Mouse (Mus musculus): ENCODE data around the gene Pigg. TPM values are rescaled to one million over a fixed set of nuclear protein-coding genes. Genes with fewer than 3 reads are reported as not detected.

Pigg gene
- total and polyA plus RNA-seq, 2 experiments from 2014 or later = 2.4 to 6.8 TPM

- Histone ChIP-seq H3K4me2 (ENCODE audit: low read depth, low read length, poor library complexity, severe bottlenecking) (peak overlapping the region; percentile 71), H3K27ac (ENCODE audit: low read depth, low read length) (peak overlapping the region; percentile 44), H3K36me3 (ENCODE audit: insufficient read depth, low read length) (no peaks in the 10 kb centered on the region), H3K27me3 (ENCODE audit: insufficient read depth, low read length) (peaks cover 25% of the 10 kb centered on the region), H3K4me3 (ENCODE audit: low read depth, low read length) (peak overlapping the region; percentile 70), H3K9me3 (ENCODE audit: low read length) (no peaks in the 10 kb centered on the region), H3K9ac (replicated peaks; ENCODE audit: low read length, poor library complexity, severe bottlenecking) (peak overlapping the region; percentile 73), H3K4me1 (ENCODE audit: insufficient read depth, low read length) (peaks cover 7% of the 10 kb centered on the region)
- WGBS = 3% methylated on average over 6 of the region's 6 CpGs
- no peak for DNase-seq (ENCODE audit: low spot score)
- peak; percentile 24; the same call in 1 of the 2 replicates for ATAC-seq (ENCODE audit: low FRiP score)
- no peak for TF ChIP-seq CTCF (IDR thresholded peaks at IDR 0.05)
Observed at GRCm38 (mm10) chr5:108368446-108368845, 56.0 kb downstream of the Pigg start.

GRCm38 (mm10) chr5:108368851-108369621 lies 56.6 kb downstream of the Pigg start:
- Histone ChIP-seq H3K4me1 (ENCODE audit: insufficient read depth, low read length) (peaks cover 7% of the 10 kb centered on the region), H3K27me3 (ENCODE audit: insufficient read depth, low read length) (peaks cover 25% of the 10 kb centered on the region), H3K9me3 (ENCODE audit: low read length) (no peaks in the 10 kb centered on the region), H3K4me3 (ENCODE audit: low read depth, low read length) (peak overlapping the region; percentile 70), H3K27ac (ENCODE audit: low read depth, low read length) (peak overlapping the region; percentile 44), H3K4me2 (ENCODE audit: low read depth, low read length, poor library complexity, severe bottlenecking) (peak overlapping the region; percentile 71), H3K36me3 (ENCODE audit: insufficient read depth, low read length) (no peaks in the 10 kb centered on the region), H3K9ac (replicated peaks; ENCODE audit: low read length, poor library complexity, severe bottlenecking) (peak overlapping the region; percentile 73)
- peak; percentile 58 for DNase-seq (ENCODE audit: low spot score)
- WGBS = under 1% methylated on average over 47 of the region's 49 CpGs
- ATAC-seq (ENCODE audit: low FRiP score) = peak; percentile 68; the same call in 1 of the 2 replicates
- no peak for TF ChIP-seq CTCF (IDR thresholded peaks at IDR 0.05)

GRCm38 (mm10) chr5:108369964-108370363 lies 57.6 kb downstream of the Pigg start:
- Histone ChIP-seq H3K4me1 (ENCODE audit: insufficient read depth, low read length) (peaks cover 7% of the 10 kb centered on the region), H3K4me2 (ENCODE audit: low read depth, low read length, poor library complexity, severe bottlenecking) (no peak overlapping the region), H3K27ac (ENCODE audit: low read depth, low read length) (no peak overlapping the region), H3K9me3 (ENCODE audit: low read length) (no peaks in the 10 kb centered on the region), H3K36me3 (ENCODE audit: insufficient read depth, low read length) (no peaks in the 10 kb centered on the region), H3K27me3 (ENCODE audit: insufficient read depth, low read length) (peaks cover 22% of the 10 kb centered on the region), H3K9ac (replicated peaks; ENCODE audit: low read length, poor library complexity, severe bottlenecking) (no peak overlapping the region), H3K4me3 (ENCODE audit: low read depth, low read length) (no peak overlapping the region)
- no peak for TF ChIP-seq CTCF (IDR thresholded peaks at IDR 0.05)
- 5% methylated on average over 6 of the region's 6 CpGs for WGBS
- ATAC-seq (ENCODE audit: low FRiP score) = no peak
- no peak for DNase-seq (ENCODE audit: low spot score)

GRCm38 (mm10) chr5:108374079-108374478 lies 61.7 kb downstream of the Pigg start:
- Histone ChIP-seq H3K4me2 (ENCODE audit: low read depth, low read length, poor library complexity, severe bottlenecking) (no peak overlapping the region), H3K27ac (ENCODE audit: low read depth, low read length) (no peak overlapping the region), H3K36me3 (ENCODE audit: insufficient read depth, low read length) (no peaks in the 10 kb centered on the region), H3K4me1 (ENCODE audit: insufficient read depth, low read length) (no peaks in the 10 kb centered on the region; the same call in 1 of the 2 replicates), H3K4me3 (ENCODE audit: low read depth, low read length) (no peak overlapping the region), H3K9me3 (ENCODE audit: low read length) (no peaks in the 10 kb centered on the region), H3K9ac (replicated peaks; ENCODE audit: low read length, poor library complexity, severe bottlenecking) (no peak overlapping the region), H3K27me3 (ENCODE audit: insufficient read depth, low read length) (peaks cover 18% of the 10 kb centered on the region)
- WGBS = 78% methylated on average over 5 of the region's 5 CpGs
- TF ChIP-seq CTCF (IDR thresholded peaks at IDR 0.05) = no peak
- ATAC-seq (ENCODE audit: low FRiP score) (no peak), DNase-seq (ENCODE audit: low spot score) (no peak)

GRCm38 (mm10) chr5:108376059-108376458 lies 63.6 kb downstream of the Pigg start:
- no peak overlapping the region for H3K9ac ChIP-seq (replicated peaks; ENCODE audit: low read length, poor library complexity, severe bottlenecking)
- no peak for TF ChIP-seq CTCF (IDR thresholded peaks at IDR 0.05)
- ATAC-seq (ENCODE audit: low FRiP score) (no peak), DNase-seq (ENCODE audit: low spot score) (no peak)
- H3K27me3 ChIP-seq (ENCODE audit: insufficient read depth, low read length) = peaks cover 6% of the 10 kb centered on the region
- no peak overlapping the region for H3K4me2 ChIP-seq (ENCODE audit: low read depth, low read length, poor library complexity, severe bottlenecking)
- H3K36me3 ChIP-seq (ENCODE audit: insufficient read depth, low read length) = no peaks in the 10 kb centered on the region
- H3K27ac ChIP-seq (ENCODE audit: low read depth, low read length) = no peak overlapping the region
- no peaks in the 10 kb centered on the region for H3K4me1 ChIP-seq (ENCODE audit: insufficient read depth, low read length)
- no peak overlapping the region for H3K4me3 ChIP-seq (ENCODE audit: low read depth, low read length)
- H3K9me3 ChIP-seq (ENCODE audit: low read length) = no peaks in the 10 kb centered on the region
- 61% methylated on average over 1 of the region's 1 CpGs for WGBS

- WGBS = 89% methylated on average over 4 of the region's 4 CpGs
- H3K4me1 ChIP-seq (ENCODE audit: insufficient read depth, low read length) = no peaks in the 10 kb centered on the region
Observed at GRCm38 (mm10) chr5:108378346-108378745, 65.9 kb downstream of the Pigg start.

More at GRCm38 (mm10) chr5:108378346-108378745, 65.9 kb downstream of the Pigg start:
- no peaks in the 10 kb centered on the region for H3K36me3 ChIP-seq (ENCODE audit: insufficient read depth, low read length)
- TF ChIP-seq CTCF (IDR thresholded peaks at IDR 0.05) = no peak
- ATAC-seq (ENCODE audit: low FRiP score) (no peak), DNase-seq (ENCODE audit: low spot score) (no peak)
- no peak overlapping the region for H3K4me3 ChIP-seq (ENCODE audit: low read depth, low read length)
- no peak overlapping the region for H3K27ac ChIP-seq (ENCODE audit: low read depth, low read length)
- H3K9ac ChIP-seq (replicated peaks; ENCODE audit: low read length, poor library complexity, severe bottlenecking) = no peak overlapping the region
- H3K27me3 ChIP-seq (ENCODE audit: insufficient read depth, low read length) = 0 out of 2 replicates have a peak, but pooled peaks cover 3% of the 10 kb centered on the region
- no peaks in the 10 kb centered on the region for H3K9me3 ChIP-seq (ENCODE audit: low read length)
- H3K4me2 ChIP-seq (ENCODE audit: low read depth, low read length, poor library complexity, severe bottlenecking) = no peak overlapping the region

Data from midbrain, postnatal 0 days (tissue).